Mouse (Mus musculus) adrenal gland, adult 10 weeks (tissue): Measurements from ENCODE around the gene Dnah6. TPM values are rescaled to one million over a fixed set of nuclear protein-coding genes. Genes with fewer than 3 reads are reported as not detected.

ENCODE experiments used
- polyA plus RNA-seq: library from polyadenylated mRNA; stranded (reverse); fragments of 350-450 nt; fragmentation: Illumina TruSeq; extraction: RNeasy Lipid Tissue Mini Kit (QIAGEN cat#74804); gene quantifications from one replicate; pipeline ENCODE4 v1.2.3, GENCODE M21; 2014; ENCODE audit warnings: low read depth, low replicate concordance

The Dnah6 gene
- not detected for polyA plus RNA-seq

GRCm38 (mm10) chr6:73221189-73221957 lies at the start of gene Dnah6:
Gene Dnah6, minus strand, starts transcription at chr6:73221651.

GRCm38 (mm10) chr6:73248237-73249048 lies 27.0 kb upstream of the Dnah6 start, which contains the start of gene Suclg1:
Gene Suclg1, plus strand, starts transcription at chr6:73248382.

Other genes starting within 250 kb of the Dnah6 start
- 139 TPM for gene Suclg1, start 26.7 kb upstream of the Dnah6 start, polyA plus RNA-seq
- gene 4931417E11Rik, start 248.0 kb upstream of the Dnah6 start, polyA plus RNA-seq = not detected